Mouse (Mus musculus) lung, embryonic 16.5 days (tissue): Measurements from ENCODE around the gene Tcte1. TPM values are rescaled to one million over a fixed set of nuclear protein-coding genes. Genes with fewer than 3 reads are reported as not detected.

Source experiments
- ATAC-seq: fragments of 200-750 bp; cut with Nextera tagmentation; 2 replicates; pipeline ENCODE4 v1.8.0; 2017; ENCODE audit warnings: low read depth, mild to moderate bottlenecking, moderate library complexity
- H3K27ac ChIP-seq: fragments of 300-500 bp; sonication (generic); 2 replicates; pipeline ENCODE4 v1.5.1; 2014; ENCODE audit warnings: mild to moderate bottlenecking, control low read depth, low read length
- H3K27me3 ChIP-seq: fragments of 300-500 bp; sonication (generic); 2 replicates; pipeline ENCODE4 v1.6.1; 2014; ENCODE audit warnings: low read depth, low read length, mixed read lengths; ENCODE audit not compliant: control insufficient read depth, insufficient read depth
- H3K36me3 ChIP-seq: fragments of 300-500 bp; sonication (generic); 2 replicates; pipeline ENCODE4 v1.6.1; 2014; ENCODE audit warnings: low read length; ENCODE audit not compliant: control insufficient read depth, insufficient read depth
- H3K4me1 ChIP-seq: fragments of 300-500 bp; sonication (generic); replicated peaks from 2 replicates; pipeline ENCODE4 v1.6.1; 2014; ENCODE audit warnings: low read length, mixed read lengths; ENCODE audit not compliant: control insufficient read depth, insufficient read depth
- H3K4me2 ChIP-seq: fragments of 300-500 bp; sonication (generic); 2 replicates; pipeline ENCODE4 v1.6.1; 2014; ENCODE audit warnings: low read depth, low read length, control low read depth
- H3K4me3 ChIP-seq: fragments of 300-500 bp; sonication (generic); 2 replicates; pipeline ENCODE4 v1.5.1; 2014; ENCODE audit warnings: mild to moderate bottlenecking, low read length, control low read depth
- H3K9ac ChIP-seq: fragments of 300-500 bp; sonication (generic); 2 replicates; pipeline ENCODE4 v1.6.1; 2014; ENCODE audit warnings: low read length, control low read depth
- H3K9me3 ChIP-seq: fragments of 300-500 bp; sonication (generic); 2 replicates; pipeline ENCODE4 v1.6.1; 2016; ENCODE audit warnings: low read length; ENCODE audit not compliant: control insufficient read depth
- WGBS: fragments of 180-500 bp; shearing (Covaris S2); extraction: QIAGEN DNeasy Blood & Tissue Kit; methylation state at CpG from one replicate; pipeline ENCODE4 v1.1.7; 2014; 5-methylcytosine and 5-hydroxymethylcytosine counted together
- polyA plus RNA-seq: library from polyadenylated mRNA; unstranded; fragments of >200 nt; fragmentation: Nextera tagmentation; extraction: Ambion mirVana; gene quantifications from 2 replicates; pipeline ENCODE4 v1.2.1, GENCODE M21; 2015

The Tcte1 gene
- polyA plus RNA-seq, 1 experiment from 2014 or later, result 1.7 TPM

DNA sequence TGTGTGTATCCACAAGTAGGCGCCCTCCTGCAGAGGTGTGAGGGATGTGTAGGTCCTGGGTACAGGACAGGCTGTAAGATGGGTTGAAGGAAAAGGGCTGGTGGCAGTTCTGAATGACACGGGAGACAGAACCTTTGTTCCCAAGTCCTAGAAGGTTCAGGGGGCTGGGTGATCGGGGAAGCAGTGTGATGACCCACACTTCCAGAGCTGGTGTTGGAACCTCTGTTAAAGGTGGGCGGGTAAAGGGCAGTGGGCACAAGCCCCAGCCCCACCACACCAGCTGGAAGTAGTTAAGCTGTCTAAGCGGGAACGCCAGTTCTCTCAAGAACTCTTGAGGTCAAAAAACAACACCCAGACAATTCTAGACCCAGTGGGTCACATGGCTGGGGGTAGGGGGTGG, 67.2 kb downstream of the Tcte1 start:
- Histone ChIP-seq H3K27ac (no peak overlapping the region), H3K9me3 (peaks cover 3% of the 10 kb centered on the region; the same call in 1 of the 2 replicates), H3K36me3 (peaks cover 10% of the 10 kb centered on the region), H3K27me3 (no peaks in the 10 kb centered on the region), H3K4me1 (peaks cover 38% of the 10 kb centered on the region), H3K4me3 (no peak overlapping the region), H3K4me2 (no peak overlapping the region), H3K9ac (no peak overlapping the region)
- no peak for ATAC-seq
- WGBS, result 59% methylated on average over 6 of the region's 6 CpGs

DNA sequence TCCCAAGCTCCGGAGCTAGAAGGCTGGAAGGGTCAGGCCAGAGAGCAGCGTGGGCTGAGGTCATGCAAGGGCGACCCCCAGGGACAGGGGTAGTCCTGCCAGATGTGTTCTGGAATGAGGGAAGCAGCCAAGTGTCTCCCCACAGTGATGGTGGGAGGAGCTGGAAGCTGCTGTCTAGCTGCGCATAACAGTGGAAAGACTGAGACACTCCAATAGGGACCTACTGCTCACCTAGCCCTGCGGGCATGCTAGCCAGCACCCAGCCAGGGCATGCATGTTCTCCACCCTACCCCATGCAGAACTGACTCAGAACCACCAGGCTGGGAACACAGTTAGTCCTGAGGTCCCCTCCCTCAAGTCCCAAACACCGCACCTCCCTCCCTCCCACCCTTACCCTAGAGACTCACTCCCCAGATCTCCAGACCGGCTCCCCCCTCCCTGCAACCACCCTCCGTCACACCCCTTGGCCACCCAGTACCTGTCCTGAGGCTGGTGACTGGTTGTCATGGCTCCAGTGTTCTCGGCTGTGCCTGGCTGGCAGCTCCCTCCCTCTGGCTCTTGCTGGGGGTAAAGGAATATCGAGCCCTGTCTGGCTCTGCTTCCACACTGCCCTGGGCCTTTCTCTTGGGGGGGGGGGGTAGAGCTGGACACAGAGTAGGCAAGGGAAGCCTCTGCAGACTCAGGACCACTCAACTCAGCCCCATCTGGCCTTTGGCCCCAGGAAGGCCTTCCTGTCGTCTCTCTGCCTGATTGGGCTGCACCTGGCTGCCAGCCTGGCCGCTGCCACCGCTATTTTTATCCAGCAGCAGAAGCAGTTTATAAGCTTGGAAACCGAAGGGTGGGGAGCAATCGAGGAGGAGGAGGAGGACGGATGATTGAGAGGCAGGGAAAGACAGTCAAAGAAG, 68.7 kb downstream of the Tcte1 start:
- H3K9ac ChIP-seq, result peak overlapping the region; percentile 8
- WGBS, result 46% methylated on average over 16 of the region's 16 CpGs

More for the DNA sequence above, 68.7 kb downstream of the Tcte1 start:
- Histone ChIP-seq H3K36me3 (peaks cover 4% of the 10 kb centered on the region; the same call in 1 of the 2 replicates), H3K27ac (peak overlapping the region; percentile 56), H3K4me1 (peaks cover 46% of the 10 kb centered on the region), H3K9me3 (no peaks in the 10 kb centered on the region; the same call in 1 of the 2 replicates), H3K4me2 (peak overlapping the region; percentile 31), H3K27me3 (no peaks in the 10 kb centered on the region), H3K4me3 (peak overlapping the region; percentile 5)
- ATAC-seq, result 0 out of 2 replicates have a peak, but pooled peaks have one; percentile 1

Other genes with a start within 250 kb of the Tcte1 start
- 58.9 and 60.1 TPM in 2 replicates for gene Cdc5l, start 89.7 kb upstream of the Tcte1 start, polyA plus RNA-seq
- 0.96 and 1.2 TPM in 2 replicates for gene Spats1, start 48.0 kb upstream of the Tcte1 start, polyA plus RNA-seq
- gene Aars2, start 16.6 kb upstream of the Tcte1 start, polyA plus RNA-seq, result 18.6 and 19.9 TPM in 2 replicates
- gene Tmem151b, start 26.2 kb downstream of the Tcte1 start, polyA plus RNA-seq, result 1.2 and 1.4 TPM in 2 replicates
- gene Nfkbie, start 32.3 kb downstream of the Tcte1 start, polyA plus RNA-seq, result 3.1 and 3.5 TPM in 2 replicates
- gene Slc35b2, start 40.4 kb downstream of the Tcte1 start, polyA plus RNA-seq, result 130 and 131 TPM in 2 replicates
- 1,477 and 1,506 TPM in 2 replicates for gene Hsp90ab1, start 49.8 kb downstream of the Tcte1 start, polyA plus RNA-seq
- 100 and 106 TPM in 2 replicates for gene Slc29a1, start 76.2 kb downstream of the Tcte1 start, polyA plus RNA-seq
- gene Mymx, start 78.7 kb downstream of the Tcte1 start, polyA plus RNA-seq, result 0.39 and 0.91 TPM in 2 replicates
- gene Capn11, start 135.9 kb downstream of the Tcte1 start, polyA plus RNA-seq, result 0.72 and 0.78 TPM in 2 replicates
- gene Mrpl14, start 162.9 kb downstream of the Tcte1 start, polyA plus RNA-seq, result 191 and 214 TPM in 2 replicates
- gene Tmem63b, start 163.5 kb downstream of the Tcte1 start, polyA plus RNA-seq, result 52.7 and 55.6 TPM in 2 replicates
- not detected in 2 replicates for gene 1600014C23Rik, start 210.4 kb downstream of the Tcte1 start, polyA plus RNA-seq